Mouse (Mus musculus) liver, embryonic 14.5 days (tissue): ENCODE measurements at regions not wholly inside any gene's neighbourhood (a gene's known extent, or its start where the extent isn't known, plus 50 kb on each side); places are given as distances from the start of the nearest gene placed in this dataset.

Experiments used
- ATAC-seq: fragments of 200-750 bp; cut with Nextera tagmentation; 2 replicates; pipeline ENCODE4 v1.8.0; 2017; ENCODE audit warnings: moderate number of reproducible peaks, mild to moderate bottlenecking, moderate library complexity; ENCODE audit not compliant: insufficient read depth
- DNase-seq, 3 experiments: peaks; one replicate each; pipeline ENCODE4 v3.0.0-alpha.2; 2012 to 2013; ENCODE audit warnings: low read depth in 3 of 3, low spot score in 3 of 3
- H3K27ac ChIP-seq: fragments of 300-500 bp; sonication (generic); 2 replicates; pipeline ENCODE4 v1.5.1; 2014; ENCODE audit warnings: moderate library complexity, mild to moderate bottlenecking, control low read depth, inconsistent platforms
- H3K27me3 ChIP-seq: fragments of 300-500 bp; sonication (generic); 2 replicates; pipeline ENCODE4 v1.6.1; 2014; ENCODE audit warnings: mild to moderate bottlenecking, low read length, moderate library complexity; ENCODE audit not compliant: control insufficient read depth, insufficient read depth
- H3K36me3 ChIP-seq: fragments of 300-500 bp; sonication (generic); replicated peaks from 2 replicates; pipeline ENCODE4 v1.6.1; 2014; ENCODE audit warnings: low read depth; ENCODE audit not compliant: control insufficient read depth, insufficient read depth
- H3K4me1 ChIP-seq, 2 experiments: fragments of 200-500 bp in 1 of 2; fragments of 300-500 bp in 1 of 2; sonication (generic) in 1 of 2; replicated peaks; 2 replicates each; pipeline ENCODE4 v1.6.1; 2012 to 2014; ENCODE audit warnings: antibody characterized with exemption in 1 of 2, inconsistent platforms in 1 of 2, low read length in 1 of 2; ENCODE audit not compliant: control insufficient read depth in 2 of 2, insufficient read depth in 2 of 2
- H3K4me2 ChIP-seq: fragments of 300-500 bp; sonication (generic); 2 replicates; pipeline ENCODE4 v1.6.1; 2014; ENCODE audit warnings: low read depth, mild to moderate bottlenecking, control low read depth, moderate library complexity
- H3K4me3 ChIP-seq, 2 experiments: fragments of 200-500 bp in 1 of 2; fragments of 300-500 bp in 1 of 2; sonication (generic) in 1 of 2; 2 replicates each; pipeline ENCODE4 v1.5.1; 2012 to 2014; ENCODE audit warnings: low read depth in 2 of 2, low read length in 2 of 2, mild to moderate bottlenecking in 2 of 2, control low read depth in 1 of 2, inconsistent platforms in 1 of 2, moderate library complexity in 1 of 2; ENCODE audit not compliant: insufficient read depth in 1 of 2
- H3K9ac ChIP-seq: fragments of 300-500 bp; sonication (generic); replicated peaks from 2 replicates; pipeline ENCODE4 v1.6.1; 2014; ENCODE audit warnings: mild to moderate bottlenecking, control low read depth, moderate library complexity
- H3K9me3 ChIP-seq: fragments of 300-500 bp; sonication (generic); 2 replicates; pipeline ENCODE4 v1.6.1; 2016; ENCODE audit warnings: low read length, mixed read lengths; ENCODE audit not compliant: control insufficient read depth
- CTCF ChIP-seq: IDR thresholded peaks from 2 replicates; pipeline ENCODE4 v1.5.1; 2016; ENCODE audit warnings: antibody characterized with exemption, low read depth, control low read depth
- EP300 ChIP-seq: IDR thresholded peaks from 2 replicates; pipeline ENCODE4 v1.6.1; 2016; ENCODE audit warnings: antibody characterized with exemption, low read depth
- WGBS: fragments of 180-500 bp; shearing (Covaris S2); extraction: QIAGEN DNeasy Blood & Tissue Kit; methylation state at CpG from one replicate; pipeline ENCODE4 v1.1.7; 2014; ENCODE audit not compliant: insufficient replicate concordance; 5-methylcytosine and 5-hydroxymethylcytosine counted together

- Histone ChIP-seq H3K4me2 (no peak overlapping the region), H3K9ac (no peak overlapping the region), H3K36me3 (no peaks in the 10 kb centered on the region), H3K27ac (no peak overlapping the region), H3K27me3 (no peaks in the 10 kb centered on the region), H3K9me3 (no peaks in the 10 kb centered on the region), H3K4me1 (no peaks in the 10 kb centered on the region), H3K4me3 (no peak overlapping the region)
- no peak for ATAC-seq
- TF ChIP-seq EP300 (no peak), CTCF (no peak)
- 60% methylated on average over 6 of the region's 6 CpGs for WGBS
- DNase-seq = no peak
Measured at GRCm38 (mm10) chr17:67569865-67570264, 62.7 kb downstream of the Lrrc30 start.

GRCm38 (mm10) chr17:67566216-67566615, 66.3 kb downstream of the Lrrc30 start:
- no peak overlapping the region for H3K27ac ChIP-seq
- TF ChIP-seq CTCF (no peak), EP300 (no peak)
- no peaks in the 10 kb centered on the region for H3K9me3 ChIP-seq
- no peaks in the 10 kb centered on the region for H3K27me3 ChIP-seq
- H3K36me3 ChIP-seq = no peaks in the 10 kb centered on the region
- no peak overlapping the region for H3K9ac ChIP-seq
- no peak overlapping the region for H3K4me3 ChIP-seq
- H3K4me1 ChIP-seq = no peaks in the 10 kb centered on the region
- H3K4me2 ChIP-seq = no peak overlapping the region
- WGBS = 59% methylated on average over 11 of the region's 11 CpGs
- DNase-seq (no peak), ATAC-seq (no peak)

- Histone ChIP-seq H3K27ac (no peak overlapping the region), H3K27me3 (no peaks in the 10 kb centered on the region), H3K4me1 (no peaks in the 10 kb centered on the region), H3K4me2 (no peak overlapping the region), H3K9me3 (no peaks in the 10 kb centered on the region), H3K9ac (no peak overlapping the region), H3K4me3 (no peak overlapping the region), H3K36me3 (no peaks in the 10 kb centered on the region)
- TF ChIP-seq EP300 (no peak), CTCF (no peak)
- ATAC-seq = no peak
- DNase-seq = no peak
- WGBS = 49% methylated on average over 3 of the region's 3 CpGs
Measured at GRCm38 (mm10) chr17:67565746-67566145, 66.8 kb downstream of the Lrrc30 start.

- no peak overlapping the region for H3K4me2 ChIP-seq
- no peaks in the 10 kb centered on the region for H3K4me1 ChIP-seq
- H3K4me3 ChIP-seq = no peak overlapping the region
- no peaks in the 10 kb centered on the region for H3K36me3 ChIP-seq
- no peak overlapping the region for H3K9ac ChIP-seq
- H3K27me3 ChIP-seq = no peaks in the 10 kb centered on the region
- no peak for DNase-seq
- TF ChIP-seq EP300 (no peak), CTCF (no peak)
- no peak overlapping the region for H3K27ac ChIP-seq
- no peaks in the 10 kb centered on the region for H3K9me3 ChIP-seq
- ATAC-seq = no peak
- WGBS = 39% methylated on average over 3 of the region's 3 CpGs
Measured at GRCm38 (mm10) chr17:67564845-67565244, 67.7 kb downstream of the Lrrc30 start.

- H3K4me2 ChIP-seq = no peak overlapping the region
- H3K4me3 ChIP-seq = no peak overlapping the region
- H3K27ac ChIP-seq = no peak overlapping the region
- H3K9ac ChIP-seq = no peak overlapping the region
- H3K4me1 ChIP-seq = no peaks in the 10 kb centered on the region
- H3K27me3 ChIP-seq = no peaks in the 10 kb centered on the region
- TF ChIP-seq EP300 (no peak), CTCF (no peak)
- no peaks in the 10 kb centered on the region for H3K36me3 ChIP-seq
- 65% methylated on average over 7 of the region's 7 CpGs for WGBS
- no peaks in the 10 kb centered on the region for H3K9me3 ChIP-seq
- DNase-seq (no peak), ATAC-seq (no peak)
Measured at GRCm38 (mm10) chr17:67563036-67563435, 69.5 kb downstream of the Lrrc30 start.

- Histone ChIP-seq H3K4me2 (no peak overlapping the region), H3K4me3 (no peak overlapping the region), H3K27ac (no peak overlapping the region), H3K9ac (no peak overlapping the region), H3K27me3 (no peaks in the 10 kb centered on the region), H3K9me3 (no peaks in the 10 kb centered on the region), H3K4me1 (no peaks in the 10 kb centered on the region), H3K36me3 (no peaks in the 10 kb centered on the region)
- ATAC-seq (no peak), DNase-seq (no peak)
- TF ChIP-seq EP300 (no peak), CTCF (no peak)
- WGBS = 14% methylated on average over 4 of the region's 4 CpGs
Measured at GRCm38 (mm10) chr17:67561802-67562201, 70.7 kb downstream of the Lrrc30 start.
